Mouse (Mus musculus): Measurements from ENCODE around the gene Bcl2l1. TPM values are rescaled to one million over a fixed set of nuclear protein-coding genes. Genes with fewer than 3 reads are reported as not detected.

Bcl2l1 gene
- polyA plus RNA-seq, 1 experiment from 2014 or later: 75.0 TPM

DNA sequence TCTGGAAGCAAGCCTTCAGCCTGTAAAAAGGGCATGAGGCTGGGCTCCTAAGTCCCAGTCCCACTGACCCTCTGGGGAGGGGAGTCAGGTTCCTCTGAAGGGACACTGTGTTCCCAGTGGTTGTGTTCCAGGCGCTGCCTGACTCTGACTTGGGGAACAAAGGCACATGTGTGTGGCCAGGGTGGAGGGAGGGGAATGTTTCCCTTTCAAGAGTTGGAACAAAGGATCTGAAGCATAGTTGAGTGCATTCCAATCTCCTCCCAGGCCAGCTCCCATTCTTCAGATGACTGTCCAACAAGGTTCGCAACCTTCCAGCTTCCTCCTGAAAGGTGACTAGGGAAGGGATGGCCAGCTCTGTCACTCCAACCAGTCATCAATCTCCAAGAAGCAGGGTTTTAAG is 11.2 kb downstream of the Bcl2l1 start:
- peaks cover 37% of the 10 kb centered on the region for H3K4me1 ChIP-seq (replicated peaks; ENCODE audit: control insufficient read depth, insufficient read depth, low read length)
- H3K4me2 ChIP-seq (ENCODE audit: low read length): no peak overlapping the region
- no peaks in the 10 kb centered on the region; the same call in 1 of the 2 replicates for H3K9me3 ChIP-seq (ENCODE audit: control insufficient read depth, low read length)
- WGBS: 67% methylated on average over 2 of the region's 2 CpGs
- H3K27ac ChIP-seq (ENCODE audit: low read depth): peak overlapping the region; percentile 14; the same call in 1 of the 2 replicates
- no peak overlapping the region for H3K4me3 ChIP-seq (ENCODE audit: low read depth, low read length)
- no peak; the same call in 1 of the 2 replicates for ATAC-seq (replicated peaks; ENCODE audit: low FRiP score, low TSS enrichment, low read depth)
- no peak overlapping the region for H3K9ac ChIP-seq (ENCODE audit: low read length)
- H3K36me3 ChIP-seq (ENCODE audit: control insufficient read depth, insufficient read depth, low read length): peaks cover 18% of the 10 kb centered on the region
- no peak for DNase-seq (ENCODE audit: low spot score)
- no peaks in the 10 kb centered on the region for H3K27me3 ChIP-seq (replicated peaks; ENCODE audit: control insufficient read depth, insufficient read depth, low read length)

GRCm38 (mm10) chr2:152819926-152820325 is 11.6 kb downstream of the Bcl2l1 start:
- WGBS: 89% methylated on average over 4 of the region's 4 CpGs
- peaks cover 37% of the 10 kb centered on the region for H3K4me1 ChIP-seq (replicated peaks; ENCODE audit: control insufficient read depth, insufficient read depth, low read length)
- no peak for ATAC-seq (replicated peaks; ENCODE audit: low FRiP score, low TSS enrichment, low read depth)
- no peak for DNase-seq (ENCODE audit: low spot score)
- H3K4me3 ChIP-seq (ENCODE audit: low read depth, low read length): no peak overlapping the region
- no peaks in the 10 kb centered on the region; the same call in 1 of the 2 replicates for H3K9me3 ChIP-seq (ENCODE audit: control insufficient read depth, low read length)
- peaks cover 18% of the 10 kb centered on the region for H3K36me3 ChIP-seq (ENCODE audit: control insufficient read depth, insufficient read depth, low read length)
- peak overlapping the region; percentile 14; the same call in 1 of the 2 replicates for H3K27ac ChIP-seq (ENCODE audit: low read depth)
- H3K27me3 ChIP-seq (replicated peaks; ENCODE audit: control insufficient read depth, insufficient read depth, low read length): no peaks in the 10 kb centered on the region
- H3K9ac ChIP-seq (ENCODE audit: low read length): no peak overlapping the region
- no peak overlapping the region for H3K4me2 ChIP-seq (ENCODE audit: low read length)

- WGBS: 92% methylated on average over 3 of the region's 3 CpGs
- H3K27me3 ChIP-seq (replicated peaks; ENCODE audit: control insufficient read depth, insufficient read depth, low read length): no peaks in the 10 kb centered on the region
- ATAC-seq (replicated peaks; ENCODE audit: low FRiP score, low TSS enrichment, low read depth) (no peak), DNase-seq (ENCODE audit: low spot score) (no peak)
- no peak overlapping the region for H3K4me3 ChIP-seq (ENCODE audit: low read depth, low read length)
- no peak overlapping the region for H3K27ac ChIP-seq (ENCODE audit: low read depth)
- H3K9ac ChIP-seq (ENCODE audit: low read length): no peak overlapping the region
- H3K4me2 ChIP-seq (ENCODE audit: low read length): no peak overlapping the region
- peaks cover 37% of the 10 kb centered on the region for H3K4me1 ChIP-seq (replicated peaks; ENCODE audit: control insufficient read depth, insufficient read depth, low read length)
- no peaks in the 10 kb centered on the region; the same call in 1 of the 2 replicates for H3K9me3 ChIP-seq (ENCODE audit: control insufficient read depth, low read length)
- H3K36me3 ChIP-seq (ENCODE audit: control insufficient read depth, insufficient read depth, low read length): peaks cover 18% of the 10 kb centered on the region
Measured at GRCm38 (mm10) chr2:152819097-152819624, 12.4 kb downstream of the Bcl2l1 start.

GRCm38 (mm10) chr2:152818679-152819078 is 12.8 kb downstream of the Bcl2l1 start:
- Histone ChIP-seq H3K4me3 (ENCODE audit: low read depth, low read length) (no peak overlapping the region), H3K27ac (ENCODE audit: low read depth) (no peak overlapping the region)

GRCm38 (mm10) chr2:152817596-152818291 is 13.8 kb downstream of the Bcl2l1 start:
- Histone ChIP-seq H3K9ac (ENCODE audit: low read length) (no peak overlapping the region), H3K4me3 (ENCODE audit: low read depth, low read length) (no peak overlapping the region), H3K36me3 (ENCODE audit: control insufficient read depth, insufficient read depth, low read length) (peaks cover 18% of the 10 kb centered on the region), H3K4me2 (ENCODE audit: low read length) (no peak overlapping the region), H3K4me1 (replicated peaks; ENCODE audit: control insufficient read depth, insufficient read depth, low read length) (peaks cover 36% of the 10 kb centered on the region), H3K9me3 (ENCODE audit: control insufficient read depth, low read length) (no peaks in the 10 kb centered on the region; the same call in 1 of the 2 replicates), H3K27me3 (replicated peaks; ENCODE audit: control insufficient read depth, insufficient read depth, low read length) (no peaks in the 10 kb centered on the region), H3K27ac (ENCODE audit: low read depth) (no peak overlapping the region; the same call in 1 of the 2 replicates)
- DNase-seq (ENCODE audit: low spot score): no peak
- WGBS: 54% methylated on average over 6 of the region's 6 CpGs
- peak; percentile 21; the same call in 1 of the 2 replicates for ATAC-seq (replicated peaks; ENCODE audit: low FRiP score, low TSS enrichment, low read depth)

More at GRCm38 (mm10) chr2:152818679-152819078, 12.8 kb downstream of the Bcl2l1 start:
- DNase-seq (ENCODE audit: low spot score): no peak
- no peak overlapping the region for H3K9ac ChIP-seq (ENCODE audit: low read length)
- no peak for ATAC-seq (replicated peaks; ENCODE audit: low FRiP score, low TSS enrichment, low read depth)
- H3K4me2 ChIP-seq (ENCODE audit: low read length): no peak overlapping the region
- no peaks in the 10 kb centered on the region; the same call in 1 of the 2 replicates for H3K9me3 ChIP-seq (ENCODE audit: control insufficient read depth, low read length)
- peaks cover 18% of the 10 kb centered on the region for H3K36me3 ChIP-seq (ENCODE audit: control insufficient read depth, insufficient read depth, low read length)
- WGBS: 91% methylated on average over 5 of the region's 5 CpGs
- H3K4me1 ChIP-seq (replicated peaks; ENCODE audit: control insufficient read depth, insufficient read depth, low read length): peaks cover 37% of the 10 kb centered on the region
- no peaks in the 10 kb centered on the region for H3K27me3 ChIP-seq (replicated peaks; ENCODE audit: control insufficient read depth, insufficient read depth, low read length)

DNA sequence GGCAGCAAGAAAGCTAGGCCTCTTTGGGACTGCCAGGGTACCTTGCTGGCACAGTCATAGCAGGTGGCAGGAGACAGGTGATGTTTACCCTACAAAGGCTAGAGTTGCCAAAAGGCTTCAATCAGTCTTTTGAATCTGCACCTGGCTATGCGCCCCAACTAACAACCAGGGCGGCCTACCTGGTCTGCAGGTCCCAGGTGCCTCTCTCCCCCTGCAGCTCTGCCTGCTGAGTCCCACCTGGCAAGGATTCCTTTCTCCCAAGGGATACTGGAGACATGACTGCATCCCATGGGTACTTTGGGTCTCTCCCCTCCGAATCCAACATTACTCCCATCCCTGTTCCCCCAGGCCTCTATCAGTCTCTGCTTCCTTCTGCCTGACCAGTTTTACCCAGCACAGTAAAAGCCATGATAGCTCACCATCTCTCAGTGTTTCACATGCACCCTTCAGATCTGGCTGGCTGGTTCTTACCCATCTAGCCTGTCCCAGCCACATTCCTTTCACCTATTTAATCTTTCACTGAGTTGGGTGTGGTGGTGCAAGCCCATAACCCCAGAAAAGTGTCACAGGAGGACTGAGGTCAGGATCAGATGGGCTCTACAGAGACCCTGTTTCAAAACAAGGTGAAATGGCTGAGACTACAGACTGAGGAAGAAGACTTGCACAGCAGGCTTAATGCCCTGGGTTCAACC is 14.7 kb downstream of the Bcl2l1 start:
- no peaks in the 10 kb centered on the region for H3K27me3 ChIP-seq (replicated peaks; ENCODE audit: control insufficient read depth, insufficient read depth, low read length)
- peaks cover 29% of the 10 kb centered on the region for H3K4me1 ChIP-seq (replicated peaks; ENCODE audit: control insufficient read depth, insufficient read depth, low read length)
- H3K36me3 ChIP-seq (ENCODE audit: control insufficient read depth, insufficient read depth, low read length): peaks cover 14% of the 10 kb centered on the region
- DNase-seq (ENCODE audit: low spot score): no peak
- no peaks in the 10 kb centered on the region; the same call in 1 of the 2 replicates for H3K9me3 ChIP-seq (ENCODE audit: control insufficient read depth, low read length)
- H3K4me2 ChIP-seq (ENCODE audit: low read length): no peak overlapping the region
- H3K9ac ChIP-seq (ENCODE audit: low read length): no peak overlapping the region
- H3K4me3 ChIP-seq (ENCODE audit: low read depth, low read length): no peak overlapping the region
- no peak for ATAC-seq (replicated peaks; ENCODE audit: low FRiP score, low TSS enrichment, low read depth)
- 72% methylated on average over 3 of the region's 3 CpGs for WGBS
- H3K27ac ChIP-seq (ENCODE audit: low read depth): no peak overlapping the region

DNA sequence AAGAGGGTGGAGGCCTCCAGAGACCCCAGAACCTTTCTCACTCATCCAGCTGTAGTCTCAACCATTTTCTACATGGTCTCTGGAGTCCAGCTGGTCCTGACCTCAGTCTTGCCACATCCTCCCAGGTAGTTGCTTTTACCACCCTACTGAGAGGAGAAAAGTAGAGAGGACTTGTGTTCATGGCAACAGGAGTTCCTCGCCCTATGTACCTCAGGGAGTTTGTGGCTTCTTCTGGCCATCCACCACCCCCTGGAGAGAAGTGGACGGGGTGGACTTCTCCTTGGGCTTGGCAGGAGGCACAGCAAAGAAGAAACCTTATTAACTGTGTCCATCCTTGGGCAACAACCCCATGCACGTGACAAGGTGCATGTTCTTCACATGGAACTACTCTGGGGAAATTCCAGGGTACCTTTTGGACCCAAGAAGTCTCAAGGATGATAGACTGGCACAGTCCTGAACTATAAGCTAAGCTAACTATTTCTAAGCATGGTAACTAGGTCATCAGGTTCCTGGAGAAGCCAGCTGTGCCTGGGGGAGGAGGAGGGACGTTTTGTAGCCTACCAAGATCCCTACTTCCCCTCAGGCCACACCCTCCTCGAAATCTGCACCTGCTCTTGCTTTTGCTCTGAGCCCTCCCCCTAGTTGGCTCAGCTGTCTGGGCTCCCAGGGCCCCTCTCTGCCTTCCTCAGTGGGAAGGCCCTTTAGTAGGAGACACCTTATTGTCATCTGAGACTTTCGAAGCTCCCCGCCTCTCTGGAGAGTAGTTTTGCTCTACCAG is 15.5 kb downstream of the Bcl2l1 start:
- peaks cover 13% of the 10 kb centered on the region; the same call in 1 of the 2 replicates for H3K36me3 ChIP-seq (ENCODE audit: control insufficient read depth, insufficient read depth, low read length)
- no peak overlapping the region for H3K4me2 ChIP-seq (ENCODE audit: low read length)
- WGBS: 63% methylated on average over 7 of the region's 7 CpGs
- ATAC-seq (replicated peaks; ENCODE audit: low FRiP score, low TSS enrichment, low read depth) (no peak), DNase-seq (ENCODE audit: low spot score) (no peak)
- no peaks in the 10 kb centered on the region for H3K27me3 ChIP-seq (replicated peaks; ENCODE audit: control insufficient read depth, insufficient read depth, low read length)
- H3K27ac ChIP-seq (ENCODE audit: low read depth): no peak overlapping the region
- peaks cover 22% of the 10 kb centered on the region for H3K4me1 ChIP-seq (replicated peaks; ENCODE audit: control insufficient read depth, insufficient read depth, low read length)
- H3K9me3 ChIP-seq (ENCODE audit: control insufficient read depth, low read length): no peaks in the 10 kb centered on the region; the same call in 1 of the 2 replicates
- no peak overlapping the region for H3K4me3 ChIP-seq (ENCODE audit: low read depth, low read length)
- H3K9ac ChIP-seq (ENCODE audit: low read length): no peak overlapping the region

DNA sequence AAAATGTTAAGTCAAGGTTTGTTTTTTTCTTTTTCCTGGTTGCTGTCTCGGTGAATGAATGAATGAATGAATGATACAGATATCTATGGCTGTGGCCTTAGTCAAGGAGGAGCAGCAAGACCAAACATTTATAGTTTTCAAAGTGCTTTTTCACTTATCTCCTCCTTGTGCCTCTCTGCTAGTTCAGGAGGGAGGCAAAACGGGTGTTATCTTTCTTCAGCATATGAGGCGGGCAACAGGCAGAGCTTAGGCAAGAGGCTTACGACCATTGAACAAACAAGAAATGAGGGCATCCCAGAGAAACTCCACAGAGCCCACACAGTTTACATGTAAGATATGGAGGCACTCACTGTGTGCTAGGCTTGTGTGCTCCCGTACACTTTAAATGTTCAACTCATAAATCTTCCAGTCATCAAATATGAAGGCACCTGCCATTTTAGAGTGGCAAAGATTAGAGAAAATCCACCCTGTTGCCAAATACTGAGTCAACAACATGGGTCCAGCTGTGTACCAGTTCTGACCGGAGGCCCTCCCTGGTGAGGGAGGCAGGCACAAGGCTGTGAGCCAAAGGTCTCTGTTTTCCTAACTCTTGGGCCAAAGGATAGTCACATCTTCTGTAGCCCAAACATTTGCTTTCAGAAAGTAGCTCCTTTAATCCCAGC is 17.2 kb downstream of the Bcl2l1 start:
- no peak overlapping the region for H3K4me3 ChIP-seq (ENCODE audit: low read depth, low read length)
- WGBS: 64% methylated on average over 6 of the region's 6 CpGs
- H3K27me3 ChIP-seq (replicated peaks; ENCODE audit: control insufficient read depth, insufficient read depth, low read length): no peaks in the 10 kb centered on the region
- DNase-seq (ENCODE audit: low spot score) (no peak), ATAC-seq (replicated peaks; ENCODE audit: low FRiP score, low TSS enrichment, low read depth) (no peak)
- H3K36me3 ChIP-seq (ENCODE audit: control insufficient read depth, insufficient read depth, low read length): peaks cover 5% of the 10 kb centered on the region; the same call in 1 of the 2 replicates
- peaks cover 14% of the 10 kb centered on the region for H3K4me1 ChIP-seq (replicated peaks; ENCODE audit: control insufficient read depth, insufficient read depth, low read length)
- H3K27ac ChIP-seq (ENCODE audit: low read depth): no peak overlapping the region
- H3K9me3 ChIP-seq (ENCODE audit: control insufficient read depth, low read length): no peaks in the 10 kb centered on the region; the same call in 1 of the 2 replicates
- no peak overlapping the region for H3K9ac ChIP-seq (ENCODE audit: low read length)
- H3K4me2 ChIP-seq (ENCODE audit: low read length): no peak overlapping the region
